Mouse (Mus musculus): ENCODE results near the gene Nudt19. TPM values are rescaled to one million over a fixed set of nuclear protein-coding genes. Genes with fewer than 3 reads are reported as not detected.

The Nudt19 gene
- polyA plus RNA-seq (2021; fragmentation: Nextera tagmentation) = 178 and 208 TPM in 2 replicates
- long read RNA-seq, experiment 1, transcript Nudt19-203 (3 exons, 733 nt) = minor isoform, 13 of 1,069 reads
- long read RNA-seq, experiment 1, transcript Nudt19-201 (3 exons, 2,298 nt) = major isoform, 1,050 of 1,069 reads
- long read RNA-seq, experiment 1, partial matches to known transcripts = 0 of 1,069 reads
- long read RNA-seq, experiment 1, other reads (novel, unspliced or antisense) = 4 of 1,069 reads
- long read RNA-seq, experiment 2, transcript Nudt19-201 (3 exons, 2,298 nt) = major isoform, 315 of 324 reads
- long read RNA-seq, experiment 2, partial matches to known transcripts = 0 of 324 reads
- long read RNA-seq, experiment 2, other reads (novel, unspliced or antisense) = 5 of 324 reads

GRCm38 (mm10) chr7:35556205-35556603, at the start of gene Nudt19:
Gene Nudt19 (minus strand): TSS chr7:35556304.

GRCm38 (mm10) chr7:35586055-35586905, 30.2 kb upstream of the Nudt19 start, which contains the start of gene Ankrd27:
Gene Ankrd27 (plus strand): TSS chr7:35586244.

GRCm38 (mm10) chr7:35585191-35586054, 29.3 kb upstream of the Nudt19 start, which contains the start of gene Rgs9bp:
Gene Rgs9bp (minus strand): TSS chr7:35585582.

GRCm38 (mm10) chr7:35537562-35537961, 18.5 kb downstream of the Nudt19 start, which contains the start of gene Tdrd12:
Gene Tdrd12 (minus strand): TSS chr7:35537745.

Other genes with a start within 250 kb of the Nudt19 start
- 11.0 and 14.8 TPM in 2 replicates for gene Gpatch1, start 237.9 kb downstream of the Nudt19 start, polyA plus RNA-seq (2021; fragmentation: Nextera tagmentation)
- 4.3 and 5.4 TPM in 2 replicates for gene Rhpn2, start 222.1 kb downstream of the Nudt19 start, polyA plus RNA-seq (2021; fragmentation: Nextera tagmentation)
- gene Faap24, start 159.5 kb downstream of the Nudt19 start, polyA plus RNA-seq (2021; fragmentation: Nextera tagmentation) = 8.5 and 9.3 TPM in 2 replicates
- 6.7 and 7.6 TPM in 2 replicates for gene Cep89, start 159.3 kb downstream of the Nudt19 start, polyA plus RNA-seq (2021; fragmentation: Nextera tagmentation)
- gene Slc7a9, start 107.5 kb downstream of the Nudt19 start, polyA plus RNA-seq (2021; fragmentation: Nextera tagmentation) = not detected in 2 replicates
- 0.36 and 0.51 TPM in 2 replicates for gene Tdrd12, start 18.6 kb downstream of the Nudt19 start, polyA plus RNA-seq (2021; fragmentation: Nextera tagmentation)
- 0.03 TPM in 1 of 2 replicates, not detected in the other for gene Rgs9bp, start 29.3 kb upstream of the Nudt19 start, polyA plus RNA-seq (2021; fragmentation: Nextera tagmentation)
- 8.3 and 9.5 TPM in 2 replicates for gene Ankrd27, start 29.9 kb upstream of the Nudt19 start, polyA plus RNA-seq (2021; fragmentation: Nextera tagmentation)
- gene Pdcd5, start 91.2 kb upstream of the Nudt19 start, polyA plus RNA-seq (2021; fragmentation: Nextera tagmentation) = 250 and 260 TPM in 2 replicates
- 10.4 and 15.5 TPM in 2 replicates for gene Dpy19l3, start 198.2 kb upstream of the Nudt19 start, polyA plus RNA-seq (2021; fragmentation: Nextera tagmentation)
- 1.9 and 4.5 TPM in 2 replicates for gene Zfp507, start 246.7 kb upstream of the Nudt19 start, polyA plus RNA-seq (2021; fragmentation: Nextera tagmentation)

All from left cerebral cortex, adult 6 months (tissue).